ENCODE assay signal across 8 mouse cellular contexts in the genomic region with DNA sequence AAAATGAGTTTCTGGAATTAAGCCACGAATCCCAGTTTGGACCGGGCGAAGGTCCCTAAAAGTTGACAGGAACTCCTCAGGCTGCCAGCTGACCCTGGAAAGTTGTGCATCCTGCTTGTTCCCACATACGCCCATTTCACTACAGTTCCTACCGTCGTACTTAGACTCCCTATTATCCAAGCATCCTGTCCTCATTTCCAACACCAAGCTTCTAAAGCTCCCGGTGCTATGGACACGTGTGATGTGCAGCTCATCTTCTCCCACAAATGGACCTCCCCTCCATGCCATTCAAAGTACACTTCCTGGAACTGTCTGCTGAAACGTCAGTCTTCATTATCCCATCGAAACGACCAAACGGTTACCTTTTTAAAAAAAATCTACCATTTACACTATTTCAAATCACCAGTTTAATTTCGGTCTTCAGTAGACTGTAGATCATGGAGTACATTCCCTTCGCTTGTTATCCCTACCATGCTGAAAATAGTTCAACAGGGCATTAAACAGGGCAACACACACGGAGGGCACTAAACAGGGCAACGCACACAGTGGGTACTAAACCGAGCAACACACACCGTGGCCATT. TPM values are rescaled to one million over a fixed set of nuclear protein-coding genes. Genes with fewer than 3 reads are reported as not detected.
DNase-seq lines count a peak whose midpoint lies in the region; ATAC-seq and TF ChIP-seq lines count a peak whose summit lies in the region.

No protein-coding gene starts in this region.

- intact Hi-C loops in gastrocnemius, adult 2 months (cut with DNase I), result no loop called here
- intact Hi-C loops in gastrocnemius, postnatal 14 days (cut with DNase I; ENCODE audit: low total_unique reads), result no loop called here

- no peaks in the 10 kb centered on the region for H3K9me3 ChIP-seq in ES-E14 (ENCODE audit: control insufficient read depth, insufficient read depth, low read depth, low read length)
- H3K9me3 ChIP-seq in heart, embryonic 15.5 days (replicated peaks), result no peaks in the 10 kb centered on the region
- H3K9me3 ChIP-seq in midbrain, embryonic 12.5 days, result no peaks in the 10 kb centered on the region

- TF ChIP-seq CTCF in gastrocnemius, adult 2 months (IDR thresholded peaks at IDR 0.05), result no peak

- no peak for ATAC-seq in heart, embryonic 15.5 days (replicated peaks; ENCODE audit: insufficient number of reproducible peaks, insufficient read depth, low FRiP score, low read depth)
- ATAC-seq in midbrain, embryonic 12.5 days (ENCODE audit: low FRiP score, low read depth), result peak; percentile 5

- 9% methylated on average over 18 of the region's 18 CpGs for WGBS in heart, embryonic 15.5 days
- WGBS in midbrain, embryonic 12.5 days, result 16% methylated on average over 18 of the region's 18 CpGs

- peak overlapping the region; percentile 98 for H3K27ac ChIP-seq in gastrocnemius, adult 2 months
- 0 out of 2 replicates have a peak overlapping the region, but pooled peaks have one; percentile 65 for H3K27ac ChIP-seq in ES-E14 (ENCODE audit: insufficient read depth, low read depth, low read length, poor library complexity, severe bottlenecking)
- peak overlapping the region; percentile 100 for H3K27ac ChIP-seq in heart, embryonic 15.5 days
- peak overlapping the region; percentile 97 for H3K27ac ChIP-seq in midbrain, embryonic 12.5 days (replicated peaks)

- no peak for DNase-seq in gastrocnemius, adult 2 months
- no peak for DNase-seq in gastrocnemius, postnatal 14 days
- no peak for DNase-seq in ES-E14 (ENCODE audit: low read depth, low spot score)
- DNase-seq in embryo, embryonic 10 days (ENCODE audit: low spot score), result peak; percentile 42
- peak; percentile 17 to 35 for DNase-seq in kidney, postnatal 4 days
- DNase-seq in urinary bladder, postnatal 10 days (ENCODE audit: low spot score), result no peak

- H3K4me1 ChIP-seq in ES-E14 (ENCODE audit: control insufficient read depth in 2 of 2, insufficient read depth in 2 of 2, low read length in 2 of 2, poor library complexity in 1 of 2), result peaks cover 2 to 5% of the 10 kb centered on the region in 2 experiments; a peak in 1 of 4 replicates
- peaks cover 18% of the 10 kb centered on the region for H3K4me1 ChIP-seq in heart, embryonic 15.5 days (replicated peaks)
- peaks cover 19% of the 10 kb centered on the region for H3K4me1 ChIP-seq in midbrain, embryonic 12.5 days

- peak overlapping the region; percentile 87 for H3K4me2 ChIP-seq in heart, embryonic 15.5 days
- H3K4me2 ChIP-seq in midbrain, embryonic 12.5 days (replicated peaks), result peak overlapping the region; percentile 79

- no peaks in the 10 kb centered on the region for H3K27me3 ChIP-seq in heart, embryonic 15.5 days
- no peaks in the 10 kb centered on the region for H3K27me3 ChIP-seq in midbrain, embryonic 12.5 days

- H3K9ac ChIP-seq in ES-E14 (ENCODE audit: insufficient read depth, low read depth, low read length, poor library complexity, severe bottlenecking), result peak overlapping the region; percentile 93
- H3K9ac ChIP-seq in heart, embryonic 15.5 days, result peak overlapping the region; percentile 79
- peak overlapping the region; percentile 89 for H3K9ac ChIP-seq in midbrain, embryonic 12.5 days (replicated peaks)

- no peaks in the 10 kb centered on the region for H3K36me3 ChIP-seq in ES-E14 (ENCODE audit: control insufficient read depth, insufficient read depth, low read length, poor library complexity, severe bottlenecking)
- H3K36me3 ChIP-seq in heart, embryonic 15.5 days, result no peaks in the 10 kb centered on the region
- no peaks in the 10 kb centered on the region for H3K36me3 ChIP-seq in midbrain, embryonic 12.5 days

- H3K4me3 ChIP-seq in gastrocnemius, adult 2 months, result peak overlapping the region; percentile 95
- H3K4me3 ChIP-seq in ES-E14 (ENCODE audit: insufficient read depth in 1 of 2, low read depth in 1 of 2, low read length in 2 of 2, poor library complexity in 1 of 2, severe bottlenecking in 1 of 2), result peak overlapping the region; percentile 89 to 91
- peak overlapping the region; percentile 84 for H3K4me3 ChIP-seq in heart, embryonic 15.5 days
- peak overlapping the region; percentile 90 for H3K4me3 ChIP-seq in midbrain, embryonic 12.5 days

- in situ Hi-C loops in ES-E14 (cut with MboI; ENCODE audit: low sequenced_read_pairs in 2 of 2, unreplicated experiment in 2 of 2), result no loop called here

TF ChIP-seq in ES-E14, 5 proteins besides CTCF, POLR2A, EP300 and RAD21:
- no peak for TF ChIP-seq HCFC1 (IDR thresholded peaks at IDR 0.05; ENCODE audit: borderline replicate concordance, insufficient read depth, low read length)
- no peak for TF ChIP-seq ZNF384 (IDR thresholded peaks at IDR 0.05; ENCODE audit: low read depth, low read length)
- TF ChIP-seq ZC3H11A (IDR thresholded peaks at IDR 0.05; ENCODE audit: borderline replicate concordance, low read depth, low read length), result no peak
- TF ChIP-seq CHD2 (IDR thresholded peaks at IDR 0.05; ENCODE audit: low read depth, low read length), result no peak
- TF ChIP-seq MAFK (IDR thresholded peaks at IDR 0.05; ENCODE audit: insufficient read depth, low read depth, low read length), result no peak

RNA-seq across cellular contexts. Expression of gene Usp1, which starts 1.5 kb away (rescaled TPM):
- 10 to 100 TPM; 11.2 to 12.1 TPM for total RNA-seq in gastrocnemius, adult 2 months (2021)
- 10 to 100 TPM; 11.7 TPM for total RNA-seq in gastrocnemius, postnatal 14 days (2021)
- total RNA-seq in ES-E14 (2012; rRNA removed), result 40.8 and 47.3 TPM in 2 replicates
- 39.8 and 44.9 TPM in 2 replicates for polyA plus RNA-seq in heart, embryonic 15.5 days (2015; fragmentation: Nextera tagmentation; extraction: Ambion mirVana)
- 126 and 138 TPM in 2 replicates for polyA plus RNA-seq in midbrain, embryonic 12.5 days (2016; fragmentation: Nextera tagmentation; extraction: Ambion mirVana)

Comparison
In these comparisons a context has a peak if more than half of its experiments do, and no peak if none do; other contexts are left out.
1. DNase-seq: peak in embryo, embryonic 10 days (single experiment) and kidney, postnatal 4 days (2 of 2); none in gastrocnemius, adult 2 months (single experiment), gastrocnemius, postnatal 14 days (single experiment), ES-E14 (single experiment) and urinary bladder, postnatal 10 days (single experiment).
2. Peak in every context shown above with its lines, with median percentiles within 50 percentile points of each other: H3K27ac ChIP-seq, H3K4me3 ChIP-seq and H3K9ac ChIP-seq.